Mouse (Mus musculus): Measurements from ENCODE around the gene Ugt1a9. TPM values are rescaled to one million over a fixed set of nuclear protein-coding genes. Genes with fewer than 3 reads are reported as not detected.
A peak's percentile ranks its signal among the peaks of the same experiment; 100 is the strongest.

Ugt1a9 gene
- polyA plus RNA-seq, 1 experiment = not detected

GRCm38 (mm10) chr1:88234248-88234610, 163.6 kb downstream of the Ugt1a9 start:
- Histone ChIP-seq H3K9me3 (peaks cover 86% of the 10 kb centered on the region), H3K36me3 (replicated peaks; ENCODE audit: low read length) (no peaks in the 10 kb centered on the region), H3K4me3 (replicated peaks) (no peak overlapping the region), H3K4me1 (no peaks in the 10 kb centered on the region), H3K27me3 (replicated peaks) (peaks cover 6% of the 10 kb centered on the region)
- TF ChIP-seq FLI1 (IDR thresholded peaks at IDR 0.05; ENCODE audit: low read length) = no peak
- no peak for TF ChIP-seq GATA1 (IDR thresholded peaks at IDR 0.05; ENCODE audit: borderline replicate concordance, low read length)

- TF ChIP-seq GATA1 (IDR thresholded peaks at IDR 0.05; ENCODE audit: borderline replicate concordance, low read length) (no peak), FLI1 (IDR thresholded peaks at IDR 0.05; ENCODE audit: low read length) (no peak)
- Histone ChIP-seq H3K4me1 (no peaks in the 10 kb centered on the region), H3K4me3 (replicated peaks) (no peak overlapping the region), H3K9me3 (peaks cover 86% of the 10 kb centered on the region), H3K27me3 (replicated peaks) (peaks cover 6% of the 10 kb centered on the region), H3K36me3 (replicated peaks; ENCODE audit: low read length) (no peaks in the 10 kb centered on the region)
Observed at GRCm38 (mm10) chr1:88234646-88235045, 164.0 kb downstream of the Ugt1a9 start.

- Histone ChIP-seq H3K9me3 (peaks cover 85% of the 10 kb centered on the region), H3K4me1 (no peaks in the 10 kb centered on the region), H3K36me3 (replicated peaks; ENCODE audit: low read length) (no peaks in the 10 kb centered on the region), H3K4me3 (replicated peaks) (peak overlapping the region; percentile 4), H3K27me3 (replicated peaks) (peaks cover 6% of the 10 kb centered on the region)
- no peak for TF ChIP-seq GATA1 (IDR thresholded peaks at IDR 0.05; ENCODE audit: borderline replicate concordance, low read length)
- TF ChIP-seq FLI1 (IDR thresholded peaks at IDR 0.05; ENCODE audit: low read length) = no peak
Observed at GRCm38 (mm10) chr1:88235046-88235893, 164.7 kb downstream of the Ugt1a9 start.

GRCm38 (mm10) chr1:88235894-88236415, 165.4 kb downstream of the Ugt1a9 start:
- Histone ChIP-seq H3K27me3 (replicated peaks) (peaks cover 8% of the 10 kb centered on the region), H3K4me3 (replicated peaks) (no peak overlapping the region), H3K4me1 (no peaks in the 10 kb centered on the region), H3K36me3 (replicated peaks; ENCODE audit: low read length) (no peaks in the 10 kb centered on the region), H3K9me3 (peaks cover 86% of the 10 kb centered on the region)
- TF ChIP-seq GATA1 (IDR thresholded peaks at IDR 0.05; ENCODE audit: borderline replicate concordance, low read length) (no peak), FLI1 (IDR thresholded peaks at IDR 0.05; ENCODE audit: low read length) (no peak)

GRCm38 (mm10) chr1:88237311-88237710, 166.7 kb downstream of the Ugt1a9 start:
- no peaks in the 10 kb centered on the region for H3K36me3 ChIP-seq (replicated peaks; ENCODE audit: low read length)
- H3K9me3 ChIP-seq = peaks cover 82% of the 10 kb centered on the region
- H3K4me3 ChIP-seq (replicated peaks) = no peak overlapping the region
- no peaks in the 10 kb centered on the region for H3K4me1 ChIP-seq
- TF ChIP-seq FLI1 (IDR thresholded peaks at IDR 0.05; ENCODE audit: low read length) (no peak), GATA1 (IDR thresholded peaks at IDR 0.05; ENCODE audit: borderline replicate concordance, low read length) (no peak)
- peaks cover 8% of the 10 kb centered on the region for H3K27me3 ChIP-seq (replicated peaks)

- Histone ChIP-seq H3K27me3 (replicated peaks) (peaks cover 8% of the 10 kb centered on the region), H3K9me3 (peaks cover 80% of the 10 kb centered on the region), H3K4me1 (no peaks in the 10 kb centered on the region), H3K36me3 (replicated peaks; ENCODE audit: low read length) (no peaks in the 10 kb centered on the region), H3K4me3 (replicated peaks) (peak overlapping the region; percentile 6)
- TF ChIP-seq GATA1 (IDR thresholded peaks at IDR 0.05; ENCODE audit: borderline replicate concordance, low read length) = no peak
- TF ChIP-seq FLI1 (IDR thresholded peaks at IDR 0.05; ENCODE audit: low read length) = no peak
Observed at GRCm38 (mm10) chr1:88238771-88239170, 168.2 kb downstream of the Ugt1a9 start.

- H3K4me1 ChIP-seq = no peaks in the 10 kb centered on the region
- H3K4me3 ChIP-seq (replicated peaks) = no peak overlapping the region
- peaks cover 78% of the 10 kb centered on the region for H3K9me3 ChIP-seq
- TF ChIP-seq GATA1 (IDR thresholded peaks at IDR 0.05; ENCODE audit: borderline replicate concordance, low read length) = no peak
- TF ChIP-seq FLI1 (IDR thresholded peaks at IDR 0.05; ENCODE audit: low read length) = no peak
- H3K27me3 ChIP-seq (replicated peaks) = peaks cover 7% of the 10 kb centered on the region
- no peaks in the 10 kb centered on the region for H3K36me3 ChIP-seq (replicated peaks; ENCODE audit: low read length)
Observed at GRCm38 (mm10) chr1:88240072-88240471, 169.5 kb downstream of the Ugt1a9 start.

- H3K4me1 ChIP-seq = no peaks in the 10 kb centered on the region
- no peaks in the 10 kb centered on the region for H3K36me3 ChIP-seq (replicated peaks; ENCODE audit: low read length)
- peaks cover 6% of the 10 kb centered on the region for H3K27me3 ChIP-seq (replicated peaks)
- peaks cover 78% of the 10 kb centered on the region for H3K9me3 ChIP-seq
- H3K4me3 ChIP-seq (replicated peaks) = no peak overlapping the region
- no peak; the same call in 1 of the 2 replicates for TF ChIP-seq FLI1 (IDR thresholded peaks at IDR 0.05; ENCODE audit: low read length)
- TF ChIP-seq GATA1 (IDR thresholded peaks at IDR 0.05; ENCODE audit: borderline replicate concordance, low read length) = no peak
Observed at GRCm38 (mm10) chr1:88240579-88240978, 170.0 kb downstream of the Ugt1a9 start.

- peaks cover 82% of the 10 kb centered on the region for H3K9me3 ChIP-seq
- H3K27me3 ChIP-seq (replicated peaks) = peaks cover 11% of the 10 kb centered on the region
- H3K4me1 ChIP-seq = no peaks in the 10 kb centered on the region
- no peak for TF ChIP-seq GATA1 (IDR thresholded peaks at IDR 0.05; ENCODE audit: borderline replicate concordance, low read length)
- no peak for TF ChIP-seq FLI1 (IDR thresholded peaks at IDR 0.05; ENCODE audit: low read length)
- H3K36me3 ChIP-seq (replicated peaks; ENCODE audit: low read length) = no peaks in the 10 kb centered on the region
- peak overlapping the region; percentile 14 for H3K4me3 ChIP-seq (replicated peaks)
Observed at GRCm38 (mm10) chr1:88243861-88244260, 173.3 kb downstream of the Ugt1a9 start.

GRCm38 (mm10) chr1:88245881-88246280, 175.3 kb downstream of the Ugt1a9 start:
- Histone ChIP-seq H3K27me3 (replicated peaks) (peaks cover 13% of the 10 kb centered on the region), H3K4me3 (replicated peaks) (no peak overlapping the region), H3K4me1 (no peaks in the 10 kb centered on the region), H3K9me3 (peaks cover 84% of the 10 kb centered on the region), H3K36me3 (replicated peaks; ENCODE audit: low read length) (no peaks in the 10 kb centered on the region)
- TF ChIP-seq GATA1 (IDR thresholded peaks at IDR 0.05; ENCODE audit: borderline replicate concordance, low read length) = no peak
- no peak for TF ChIP-seq FLI1 (IDR thresholded peaks at IDR 0.05; ENCODE audit: low read length)
